Mouse (Mus musculus) heart, adult 2 months (tissue): ENCODE data around the gene Clec11a. TPM values are rescaled to one million over a fixed set of nuclear protein-coding genes. Genes with fewer than 3 reads are reported as not detected.

ENCODE experiments used
- DNase-seq, 2 experiments: peaks; one replicate each; pipeline ENCODE4 v3.0.0; 2021
- H3K27ac ChIP-seq: fragments of 200-600 bp; 2 replicates; pipeline ENCODE4 v1.8.1; 2022
- H3K27me3 ChIP-seq: fragments of 200-500 bp; 2 replicates; pipeline ENCODE4 v1.6.1; 2012; ENCODE audit warnings: mild to moderate bottlenecking, low read length, inconsistent platforms, mixed read lengths; ENCODE audit not compliant: control insufficient read depth, insufficient read depth
- H3K36me3 ChIP-seq: fragments of 200-500 bp; 2 replicates; pipeline ENCODE4 v1.6.1; 2012; ENCODE audit warnings: low read length, inconsistent platforms; ENCODE audit not compliant: control insufficient read depth, insufficient read depth
- H3K4me1 ChIP-seq: fragments of 200-500 bp; 2 replicates; pipeline ENCODE4 v1.6.1; 2011; ENCODE audit warnings: low read length; ENCODE audit not compliant: control insufficient read depth, insufficient read depth
- H3K4me3 ChIP-seq: fragments of 200-600 bp; 2 replicates; pipeline ENCODE4 v1.8.1; 2022
- H3K79me2 ChIP-seq: fragments of 200-500 bp; replicated peaks from 2 replicates; pipeline ENCODE4 v1.6.1; 2012; ENCODE audit warnings: mild to moderate bottlenecking, inconsistent platforms, low read length, moderate library complexity, mixed read lengths; ENCODE audit not compliant: control insufficient read depth, insufficient read depth
- H3K9ac ChIP-seq: fragments of 200-500 bp; 2 replicates; pipeline ENCODE4 v1.6.1; 2012; ENCODE audit warnings: low read depth, mild to moderate bottlenecking, control low read depth, inconsistent platforms, low read length, mixed read lengths
- CTCF ChIP-seq: fragments of 200-600 bp; IDR thresholded peaks from 2 replicates; pipeline ENCODE4 v1.8.1; 2022; ENCODE audit warnings: antibody characterized with exemption, mild to moderate bottlenecking, moderate library complexity
- EP300 ChIP-seq: fragments of 200-500 bp; IDR thresholded peaks from 2 replicates; pipeline ENCODE4 v1.6.1; 2011; ENCODE audit warnings: low read depth, low read length, control low read depth; ENCODE audit not compliant: insufficient read depth
- POLR2A ChIP-seq: fragments of 200-500 bp; IDR thresholded peaks from 2 replicates; pipeline ENCODE4 v1.6.1; 2011; ENCODE audit warnings: mild to moderate bottlenecking, low read depth, low read length, control low read depth; ENCODE audit not compliant: insufficient read depth
- WGBS: fragments of 180-500 bp; shearing (Covaris S2); methylation state at CpG from one replicate; pipeline ENCODE4 v1.1.7; 2018; 5-methylcytosine and 5-hydroxymethylcytosine counted together
- intact Hi-C: fragments of 180-260 bp; cut with DNase I; formaldehyde crosslinking; loops from one replicate; pipeline ENCODE4 v1.15.1; 2025
- polyA plus RNA-seq: library from polyadenylated mRNA; depleted of rRNA; stranded (reverse); fragments of >200 nt; gene quantifications from 2 replicates; pipeline ENCODE4 v1.2.3, GENCODE M21; 2012
- total RNA-seq, 2 experiments: library from RNA; stranded (reverse); gene quantifications; 2 replicates each; pipeline ENCODE4 v1.2.3; 2021

The Clec11a gene
- total and polyA plus RNA-seq, 3 experiments: 0.60 to 2.0 (median 1.1) TPM

- intact Hi-C loops: no loop called here
- no peaks in the 10 kb centered on the region for H3K79me2 ChIP-seq
- H3K27ac ChIP-seq: no peak overlapping the region
- DNase-seq: no peak
- H3K9ac ChIP-seq: no peak overlapping the region
- H3K27me3 ChIP-seq: peaks cover 2% of the 10 kb centered on the region; the same call in 1 of the 2 replicates
- no peaks in the 10 kb centered on the region for H3K4me1 ChIP-seq
- TF ChIP-seq CTCF (no peak), EP300 (no peak), POLR2A (no peak)
- 61% methylated on average over 10 of the region's 10 CpGs for WGBS
- no peaks in the 10 kb centered on the region for H3K36me3 ChIP-seq
- no peak overlapping the region for H3K4me3 ChIP-seq
Measured at GRCm38 (mm10) chr7:44276461-44277249, 30.0 kb downstream of the Clec11a start.

DNA sequence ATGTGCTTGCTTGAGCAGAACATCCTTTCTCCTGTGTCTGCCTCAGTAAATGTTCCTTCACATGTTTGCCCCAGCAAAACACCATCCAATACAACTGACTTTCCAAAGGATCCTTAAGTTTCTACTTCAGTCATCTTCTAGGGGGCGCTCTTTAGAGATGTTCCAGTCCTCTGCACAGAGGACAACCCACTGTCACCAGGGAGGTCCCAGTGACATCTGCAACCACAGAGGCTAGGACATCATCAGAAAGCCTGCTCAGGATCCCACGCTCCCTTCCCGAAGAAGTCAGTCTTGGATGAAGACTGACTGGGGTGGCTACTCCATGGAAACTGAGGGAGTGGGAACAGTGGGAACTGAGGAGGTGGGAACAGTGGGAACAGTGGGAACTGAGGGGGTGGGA, 31.2 kb downstream of the Clec11a start:
- H3K79me2 ChIP-seq: no peaks in the 10 kb centered on the region
- TF ChIP-seq EP300: no peak
- TF ChIP-seq CTCF: no peak
- no peak for TF ChIP-seq POLR2A
- DNase-seq: no peak
- H3K4me1 ChIP-seq: no peaks in the 10 kb centered on the region
- no peaks in the 10 kb centered on the region; the same call in 1 of the 2 replicates for H3K27me3 ChIP-seq
- no peaks in the 10 kb centered on the region for H3K36me3 ChIP-seq
- intact Hi-C loops: no loop called here
- WGBS: 72% methylated on average over 3 of the region's 3 CpGs
- H3K27ac ChIP-seq: no peak overlapping the region
- no peak overlapping the region for H3K9ac ChIP-seq
- H3K4me3 ChIP-seq: no peak overlapping the region

DNA sequence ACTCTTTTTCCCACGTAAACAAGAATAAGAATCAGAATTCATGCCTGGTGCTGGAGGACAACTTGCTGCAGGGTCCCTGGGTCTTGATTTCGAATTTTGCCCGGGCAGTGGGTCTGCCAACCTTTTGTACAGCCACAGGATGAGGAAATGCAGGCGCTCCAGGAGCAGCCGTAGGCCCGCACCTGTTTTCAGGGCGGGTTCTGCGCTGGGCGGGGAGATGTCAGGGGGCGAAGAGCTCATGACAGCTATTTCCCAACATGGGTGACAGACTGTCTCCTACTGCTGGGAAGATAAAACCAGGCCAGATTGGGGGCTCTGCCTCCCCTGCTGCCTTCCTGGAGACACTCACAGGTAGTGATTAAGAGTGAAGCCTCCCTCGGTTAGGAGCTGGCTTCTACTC, 32.6 kb downstream of the Clec11a start:
- no peak for DNase-seq
- TF ChIP-seq CTCF (no peak), EP300 (no peak), POLR2A (no peak)
- Histone ChIP-seq H3K36me3 (no peaks in the 10 kb centered on the region), H3K27me3 (no peaks in the 10 kb centered on the region; the same call in 1 of the 2 replicates), H3K4me1 (no peaks in the 10 kb centered on the region), H3K9ac (no peak overlapping the region), H3K4me3 (no peak overlapping the region), H3K79me2 (no peaks in the 10 kb centered on the region), H3K27ac (no peak overlapping the region)
- WGBS: 34% methylated on average over 11 of the region's 11 CpGs
- intact Hi-C loops: no loop called here

DNA sequence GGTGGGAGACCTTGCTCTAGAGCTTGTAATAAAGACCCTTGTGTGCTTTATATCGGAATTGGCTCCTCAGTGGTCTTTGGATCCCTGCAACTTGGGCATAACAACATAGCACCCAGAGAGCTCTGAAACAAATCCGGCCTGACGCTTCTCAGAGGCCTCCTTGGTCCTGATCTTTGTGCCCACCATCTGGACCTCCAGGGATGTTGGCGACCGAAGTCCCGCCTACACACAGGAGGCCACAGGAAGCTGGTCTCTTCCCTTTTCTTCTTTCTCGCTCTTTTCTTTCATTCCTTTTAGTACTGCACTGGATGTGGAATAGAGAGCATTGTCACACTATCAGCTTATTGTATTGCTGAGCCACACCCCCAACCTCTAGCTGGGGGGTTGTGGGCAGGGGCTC, 33.3 kb downstream of the Clec11a start:
- 61% methylated on average over 7 of the region's 7 CpGs for WGBS
- intact Hi-C loops: no loop called here
- TF ChIP-seq POLR2A (no peak), CTCF (no peak), EP300 (no peak)
- no peaks in the 10 kb centered on the region; the same call in 1 of the 2 replicates for H3K27me3 ChIP-seq
- H3K4me3 ChIP-seq: no peak overlapping the region
- no peaks in the 10 kb centered on the region for H3K4me1 ChIP-seq
- no peaks in the 10 kb centered on the region for H3K36me3 ChIP-seq
- no peaks in the 10 kb centered on the region for H3K79me2 ChIP-seq
- no peak for DNase-seq
- H3K9ac ChIP-seq: no peak overlapping the region
- H3K27ac ChIP-seq: no peak overlapping the region

DNA sequence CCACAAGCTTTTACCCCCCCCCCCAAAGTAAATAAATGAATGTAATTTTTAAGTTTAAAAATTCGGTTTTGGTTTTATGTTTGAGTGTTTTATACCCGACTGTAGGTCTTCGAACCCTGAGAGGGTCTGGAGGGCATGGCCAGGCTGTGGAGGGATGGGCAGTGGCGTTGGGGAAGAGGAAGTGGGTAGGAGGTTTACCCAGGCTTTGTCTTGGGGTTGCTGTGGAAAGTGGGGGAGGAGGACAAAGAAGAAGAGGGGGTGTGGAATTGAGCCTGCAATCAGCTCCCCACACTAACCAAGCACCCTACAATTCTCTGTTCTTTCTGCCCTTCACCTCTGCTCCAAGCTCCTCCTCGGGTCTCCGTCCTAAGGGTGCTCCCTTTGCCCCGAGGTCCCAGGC, 34.2 kb downstream of the Clec11a start:
- H3K4me3 ChIP-seq: no peak overlapping the region
- H3K4me1 ChIP-seq: no peaks in the 10 kb centered on the region
- no peak for DNase-seq
- H3K36me3 ChIP-seq: no peaks in the 10 kb centered on the region
- no peak overlapping the region for H3K27ac ChIP-seq
- intact Hi-C loops: no loop called here
- 79% methylated on average over 7 of the region's 7 CpGs for WGBS
- TF ChIP-seq EP300: no peak
- no peak for TF ChIP-seq POLR2A
- no peak for TF ChIP-seq CTCF
- H3K79me2 ChIP-seq: no peaks in the 10 kb centered on the region
- H3K27me3 ChIP-seq: no peaks in the 10 kb centered on the region; the same call in 1 of the 2 replicates
- no peak overlapping the region for H3K9ac ChIP-seq

DNA sequence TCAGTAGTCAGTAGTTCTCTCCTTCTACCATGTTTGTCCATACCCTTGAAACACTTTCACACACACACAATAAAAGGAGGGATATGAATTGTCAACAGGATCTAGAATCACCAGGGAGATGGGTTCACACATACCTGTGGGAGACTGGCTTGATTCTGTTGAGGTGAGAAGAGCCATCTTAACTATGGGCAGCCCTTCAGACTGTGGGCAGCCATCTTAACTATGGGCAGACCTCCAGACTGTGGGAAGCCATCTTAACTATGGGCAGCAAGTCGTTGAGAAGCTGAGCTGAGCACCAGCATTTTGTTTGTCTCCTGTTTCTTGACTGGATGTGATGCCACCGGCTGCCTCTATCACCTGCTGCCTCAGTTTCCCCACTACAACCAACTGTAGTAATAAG, 35.4 kb downstream of the Clec11a start:
- H3K4me1 ChIP-seq: no peaks in the 10 kb centered on the region
- WGBS: 75% methylated on average over 2 of the region's 2 CpGs
- no peak overlapping the region for H3K4me3 ChIP-seq
- no peak for DNase-seq
- H3K36me3 ChIP-seq: no peaks in the 10 kb centered on the region
- no peaks in the 10 kb centered on the region; the same call in 1 of the 2 replicates for H3K27me3 ChIP-seq
- TF ChIP-seq POLR2A (no peak), CTCF (no peak), EP300 (no peak)
- intact Hi-C loops: no loop called here
- no peaks in the 10 kb centered on the region for H3K79me2 ChIP-seq
- no peak overlapping the region for H3K9ac ChIP-seq
- no peak overlapping the region for H3K27ac ChIP-seq
